Mouse (Mus musculus) small intestine, adult 2 months (tissue): ENCODE measurements around the gene Tspan11.

ENCODE experiments used
- CTCF ChIP-seq: fragments of 200-500 bp; IDR thresholded peaks from 2 replicates; pipeline ENCODE4 v1.5.1; 2012; ENCODE audit warnings: low read depth, mild to moderate bottlenecking, control low read depth, inconsistent platforms, low read length, moderate library complexity, mixed read lengths; ENCODE audit not compliant: insufficient replicate concordance, insufficient read length; ENCODE audit errors: extremely low read depth
- POLR2A ChIP-seq: fragments of 200-500 bp; IDR thresholded peaks from 2 replicates; pipeline ENCODE4 v1.6.1; 2012; ENCODE audit warnings: low read depth, mild to moderate bottlenecking, control low read depth, inconsistent platforms, low read length, moderate library complexity

DNA sequence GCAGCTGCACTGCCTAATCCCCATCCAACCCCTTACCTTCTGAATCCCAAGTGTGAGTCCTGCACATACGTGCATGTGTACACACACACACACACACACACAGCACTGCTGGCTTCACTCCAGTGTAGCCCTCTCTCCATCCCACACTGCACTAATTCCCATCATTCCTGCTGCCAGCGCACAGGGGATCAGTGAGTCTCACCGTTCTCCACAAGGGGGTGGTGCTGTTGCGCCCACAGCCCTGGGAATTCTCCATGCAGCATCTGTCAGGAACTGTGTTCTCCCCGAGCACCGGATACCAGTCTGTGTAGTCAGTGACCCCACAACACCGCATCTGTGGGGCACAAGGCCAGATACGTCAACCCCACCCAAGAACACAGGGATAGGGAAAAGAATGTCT, 78.1 kb downstream of the Tspan11 start:
- TF ChIP-seq CTCF = no peak
- TF ChIP-seq POLR2A = no peak
